Mouse (Mus musculus): ENCODE measurements around the gene Gfpt2.

Gfpt2 gene

DNA sequence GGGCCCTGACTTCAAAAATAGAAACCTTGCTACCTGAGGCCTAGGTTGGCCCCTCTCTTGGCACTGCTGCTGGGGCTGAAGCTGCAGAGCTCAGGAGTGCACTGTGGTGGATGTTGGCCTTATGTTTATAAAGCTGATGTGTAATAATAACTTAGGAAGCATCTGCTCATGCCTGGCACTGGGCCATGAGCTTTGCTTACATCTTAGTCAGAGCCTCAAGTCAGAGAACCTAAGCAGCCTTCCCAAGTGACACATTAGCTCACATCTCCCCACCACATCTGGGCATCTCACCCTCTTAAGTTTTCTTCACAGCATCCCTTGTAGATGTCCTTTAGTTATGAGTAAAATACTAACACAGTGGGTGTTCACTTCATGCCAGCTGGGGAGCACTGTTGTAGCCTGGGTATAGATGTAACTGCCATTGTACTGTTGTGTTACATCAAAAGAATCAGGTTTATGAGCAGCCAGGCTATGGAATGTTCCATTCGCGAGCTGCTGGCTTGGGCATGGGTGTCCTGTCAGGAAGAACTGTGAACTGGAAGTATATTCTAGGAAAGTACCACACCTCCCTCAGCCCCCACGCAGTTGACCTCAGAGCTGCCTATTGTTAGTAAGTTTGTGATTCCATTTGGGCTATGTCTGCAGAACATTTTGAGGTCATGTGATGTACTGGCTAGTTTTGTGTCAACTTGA, 86.1 kb downstream of the Gfpt2 start:
- peak; percentile 73 for DNase-seq (ENCODE audit: low read depth, low spot score)

DNA sequence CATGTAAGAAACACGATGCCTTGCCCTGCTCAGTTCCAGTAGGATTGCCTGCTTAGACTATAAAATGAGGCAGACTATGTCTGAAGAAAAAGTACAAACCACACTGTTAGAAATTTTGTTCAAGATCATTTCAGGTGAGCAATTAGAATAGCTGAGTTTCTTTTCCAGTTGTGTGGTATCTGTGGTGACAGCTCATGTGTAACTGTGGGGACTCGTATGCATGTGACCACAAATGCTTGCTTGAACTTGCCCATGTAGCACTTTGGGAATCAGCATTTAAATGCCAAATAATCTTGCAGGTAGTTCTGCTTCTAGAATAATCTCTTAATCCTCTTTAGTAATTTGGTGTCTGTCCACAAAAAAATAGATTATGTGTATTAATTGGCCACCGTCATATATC, 89.4 kb downstream of the Gfpt2 start:
- DNase-seq (ENCODE audit: low read depth, low spot score) = no peak
